Mouse (Mus musculus) spleen, postnatal 4 days (tissue): ENCODE results near the gene Ppp1r12b.
"Not testable (repeated sequence)": the region's sequence is repeated elsewhere in the genome, so short reads cannot be mapped to it uniquely, and the experiment has no call there.

Source experiments
- DNase-seq, 2 experiments: peaks; one replicate each; pipeline ENCODE4 v3.0.0; 2022; ENCODE audit warnings: low spot score in 2 of 2

Ppp1r12b gene

GRCm38 (mm10) chr1:134850361-134850760 is 105.4 kb downstream of the Ppp1r12b start:
- no peak for DNase-seq

- no peak for DNase-seq
These were observed 107.9 kb downstream of the Ppp1r12b start for GRCm38 (mm10) chr1:134847851-134848250.

- no peak for DNase-seq
These were observed 109.3 kb downstream of the Ppp1r12b start for GRCm38 (mm10) chr1:134846295-134846988.

GRCm38 (mm10) chr1:134843369-134843768 is 112.4 kb downstream of the Ppp1r12b start:
- no peak for DNase-seq

- no peak for DNase-seq
These were observed 118.7 kb downstream of the Ppp1r12b start for GRCm38 (mm10) chr1:134836909-134837480.

GRCm38 (mm10) chr1:134830881-134831280 is 124.9 kb downstream of the Ppp1r12b start:
- DNase-seq, result not testable (repeated sequence)

- DNase-seq, result no peak
These were observed 126.1 kb downstream of the Ppp1r12b start for GRCm38 (mm10) chr1:134829635-134830034.

- DNase-seq, result no peak
These were observed 130.8 kb downstream of the Ppp1r12b start for GRCm38 (mm10) chr1:134824896-134825295.

- DNase-seq, result no peak
These were observed 131.9 kb downstream of the Ppp1r12b start for GRCm38 (mm10) chr1:134823842-134824241.

GRCm38 (mm10) chr1:134823323-134823722 is 132.4 kb downstream of the Ppp1r12b start:
- DNase-seq, result no peak

GRCm38 (mm10) chr1:134820882-134821281 is 134.9 kb downstream of the Ppp1r12b start:
- DNase-seq, result no peak

- no peak for DNase-seq
These were observed 136.5 kb downstream of the Ppp1r12b start for GRCm38 (mm10) chr1:134819196-134819595.

GRCm38 (mm10) chr1:134818716-134819115 is 137.0 kb downstream of the Ppp1r12b start:
- DNase-seq, result no peak

- DNase-seq, result no peak
These were observed 137.7 kb downstream of the Ppp1r12b start for GRCm38 (mm10) chr1:134817916-134818595.

GRCm38 (mm10) chr1:134817120-134817519 is 138.6 kb downstream of the Ppp1r12b start:
- no peak for DNase-seq

- peak in 1 of 2 experiments; percentile 15 for DNase-seq
These were observed 139.1 kb downstream of the Ppp1r12b start for GRCm38 (mm10) chr1:134816617-134817016.

GRCm38 (mm10) chr1:134815748-134816147 is 140.0 kb downstream of the Ppp1r12b start:
- no peak for DNase-seq

- no peak for DNase-seq
These were observed 150.3 kb downstream of the Ppp1r12b start for GRCm38 (mm10) chr1:134805471-134805870.

GRCm38 (mm10) chr1:134804373-134804772 is 151.4 kb downstream of the Ppp1r12b start:
- DNase-seq, result no peak

GRCm38 (mm10) chr1:134803286-134804117 is 152.2 kb downstream of the Ppp1r12b start:
- DNase-seq, result no peak

GRCm38 (mm10) chr1:134801758-134802157 is 154.0 kb downstream of the Ppp1r12b start:
- DNase-seq, result no peak

- DNase-seq, result no peak
These were observed 159.2 kb downstream of the Ppp1r12b start for GRCm38 (mm10) chr1:134796536-134796935.
